Mouse (Mus musculus) stomach, embryonic 14.5 days (tissue): ENCODE data around the gene Ager. TPM values are rescaled to one million over a fixed set of nuclear protein-coding genes. Genes with fewer than 3 reads are reported as not detected.

Experiments used
- ATAC-seq: fragments of 200-750 bp; cut with Nextera tagmentation; 2 replicates; pipeline ENCODE4 v1.8.0; 2017; ENCODE audit warnings: low read depth, moderate TSS enrichment; ENCODE audit not compliant: insufficient number of reproducible peaks, insufficient read depth, low FRiP score
- H3K27ac ChIP-seq: fragments of 300-500 bp; sonication (generic); 2 replicates; pipeline ENCODE4 v1.5.1; 2014; ENCODE audit warnings: mild to moderate bottlenecking, low read length, moderate library complexity, mixed read lengths
- H3K27me3 ChIP-seq: fragments of 300-500 bp; sonication (generic); 2 replicates; pipeline ENCODE4 v1.6.1; 2014; ENCODE audit warnings: low read length, control low read depth, mixed read lengths; ENCODE audit not compliant: control insufficient read depth, insufficient read depth
- H3K36me3 ChIP-seq: fragments of 300-500 bp; sonication (generic); 2 replicates; pipeline ENCODE4 v1.6.1; 2014; ENCODE audit warnings: mild to moderate bottlenecking, control low read depth, low read length, moderate library complexity, mixed read lengths; ENCODE audit not compliant: control insufficient read depth, insufficient read depth
- H3K4me1 ChIP-seq: fragments of 300-500 bp; sonication (generic); 2 replicates; pipeline ENCODE4 v1.6.1; 2014; ENCODE audit warnings: low read length, control low read depth, mixed read lengths; ENCODE audit not compliant: control insufficient read depth, insufficient read depth
- H3K4me2 ChIP-seq: fragments of 300-500 bp; sonication (generic); replicated peaks from 2 replicates; pipeline ENCODE4 v1.6.1; 2014; ENCODE audit warnings: low read depth, low read length, control low read depth
- H3K4me3 ChIP-seq: fragments of 300-500 bp; sonication (generic); 2 replicates; pipeline ENCODE4 v1.5.1; 2014; ENCODE audit warnings: low read depth, low read length, control low read depth
- H3K9ac ChIP-seq: fragments of 300-500 bp; sonication (generic); replicated peaks from 2 replicates; pipeline ENCODE4 v1.6.1; 2014; ENCODE audit warnings: low read depth, mild to moderate bottlenecking, control low read depth, low read length, moderate library complexity, mixed read lengths
- H3K9me3 ChIP-seq: fragments of 300-500 bp; sonication (generic); 2 replicates; pipeline ENCODE4 v1.6.1; 2016; ENCODE audit warnings: low read depth, low read length, control low read depth; ENCODE audit not compliant: control insufficient read depth
- WGBS: fragments of 180-500 bp; shearing (Covaris S2); extraction: QIAGEN DNeasy Blood & Tissue Kit; methylation state at CpG from one replicate; pipeline ENCODE4 v1.1.7; 2014; 5-methylcytosine and 5-hydroxymethylcytosine counted together
- polyA plus RNA-seq: library from polyadenylated mRNA; unstranded; fragments of >200 nt; fragmentation: Nextera tagmentation; extraction: Ambion mirVana; gene quantifications from 2 replicates; pipeline ENCODE4 v1.2.1, GENCODE M21; 2014

Gene Ager
- polyA plus RNA-seq, 1 experiment from 2014 or later = 3.8 TPM

- no peak for ATAC-seq
- H3K4me3 ChIP-seq = no peak within 1 kb of the TSS
- no peak within 1 kb of the TSS for H3K4me2 ChIP-seq
- no peak within 1 kb of the TSS for H3K9ac ChIP-seq
- H3K4me1 ChIP-seq = no peaks in the 10 kb centered on the region
- 0 out of 2 replicates have a peak within 1 kb of the TSS, but pooled peaks have one; percentile 10 for H3K27ac ChIP-seq
- H3K36me3 ChIP-seq = peaks cover 55% of the 10 kb centered on the region
- H3K9me3 ChIP-seq = no peaks in the 10 kb centered on the region
- 75% methylated on average over 6 of the region's 6 CpGs for WGBS
- no peaks in the 10 kb centered on the region for H3K27me3 ChIP-seq
These were observed 18.2 kb downstream of the Ager start, which contains the start of gene Egfl8 for GRCm38 (mm10) chr17:34615871-34616270. Egfl8 (minus strand) TSS chr17:34615971.

GRCm38 (mm10) chr17:34618999-34619398, 21.3 kb downstream of the Ager start:
- Histone ChIP-seq H3K4me2 (no peak overlapping the region), H3K4me1 (no peaks in the 10 kb centered on the region), H3K27ac (no peak overlapping the region), H3K9me3 (no peaks in the 10 kb centered on the region), H3K36me3 (peaks cover 41% of the 10 kb centered on the region), H3K9ac (no peak overlapping the region), H3K27me3 (no peaks in the 10 kb centered on the region), H3K4me3 (no peak overlapping the region)
- ATAC-seq = no peak
- WGBS = 21% methylated on average over 6 of the region's 6 CpGs

- H3K36me3 ChIP-seq = peaks cover 35% of the 10 kb centered on the region
- H3K27me3 ChIP-seq = no peaks in the 10 kb centered on the region
- no peak overlapping the region for H3K4me3 ChIP-seq
- H3K9me3 ChIP-seq = no peaks in the 10 kb centered on the region
- peaks cover under 1% of the 10 kb centered on the region; the same call in 1 of the 2 replicates for H3K4me1 ChIP-seq
- H3K4me2 ChIP-seq = no peak overlapping the region
- no peak overlapping the region for H3K9ac ChIP-seq
- WGBS = 70% methylated on average over 8 of the region's 8 CpGs
- ATAC-seq = no peak
- no peak overlapping the region for H3K27ac ChIP-seq
These were observed 23.3 kb downstream of the Ager start for GRCm38 (mm10) chr17:34621006-34621405.

GRCm38 (mm10) chr17:34623161-34623560, 25.5 kb downstream of the Ager start:
- Histone ChIP-seq H3K36me3 (peaks cover 21% of the 10 kb centered on the region; the same call in 1 of the 2 replicates), H3K9ac (no peak overlapping the region), H3K27ac (no peak overlapping the region), H3K4me3 (no peak overlapping the region), H3K27me3 (no peaks in the 10 kb centered on the region), H3K4me1 (peaks cover 7% of the 10 kb centered on the region; the same call in 1 of the 2 replicates), H3K9me3 (no peaks in the 10 kb centered on the region), H3K4me2 (no peak overlapping the region)
- 86% methylated on average over 9 of the region's 9 CpGs for WGBS
- no peak for ATAC-seq

GRCm38 (mm10) chr17:34624981-34625380, 27.3 kb downstream of the Ager start:
- Histone ChIP-seq H3K4me3 (no peak overlapping the region), H3K9me3 (no peaks in the 10 kb centered on the region), H3K36me3 (peaks cover 17% of the 10 kb centered on the region; the same call in 1 of the 2 replicates), H3K27ac (no peak overlapping the region), H3K27me3 (peaks cover 4% of the 10 kb centered on the region; the same call in 1 of the 2 replicates), H3K4me2 (no peak overlapping the region), H3K4me1 (peaks cover 24% of the 10 kb centered on the region), H3K9ac (no peak overlapping the region)
- WGBS = 95% methylated on average over 3 of the region's 3 CpGs
- ATAC-seq = no peak

GRCm38 (mm10) chr17:34626062-34626772, 28.6 kb downstream of the Ager start:
- ATAC-seq = no peak
- peak overlapping the region; percentile 56 for H3K4me2 ChIP-seq
- H3K4me1 ChIP-seq = peaks cover 34% of the 10 kb centered on the region
- H3K4me3 ChIP-seq = peak overlapping the region; percentile 69
- H3K9ac ChIP-seq = peak overlapping the region; percentile 50; the same call in 1 of the 2 replicates
- H3K36me3 ChIP-seq = peaks cover 15% of the 10 kb centered on the region; the same call in 1 of the 2 replicates
- no peaks in the 10 kb centered on the region for H3K9me3 ChIP-seq
- H3K27ac ChIP-seq = peak overlapping the region; percentile 97; the same call in 1 of the 2 replicates
- 50% methylated on average over 16 of the region's 16 CpGs for WGBS
- peaks cover 15% of the 10 kb centered on the region for H3K27me3 ChIP-seq

- Histone ChIP-seq H3K27ac (peak overlapping the region; percentile 97), H3K9me3 (no peaks in the 10 kb centered on the region), H3K36me3 (peaks cover 15% of the 10 kb centered on the region; the same call in 1 of the 2 replicates), H3K4me3 (peak overlapping the region; percentile 69), H3K9ac (peak overlapping the region; percentile 50; the same call in 1 of the 2 replicates), H3K27me3 (peaks cover 20% of the 10 kb centered on the region), H3K4me2 (peak overlapping the region; percentile 56), H3K4me1 (peaks cover 39% of the 10 kb centered on the region)
- ATAC-seq = no peak
- 1% methylated on average over 18 of the region's 18 CpGs for WGBS
These were observed 29.1 kb downstream of the Ager start for GRCm38 (mm10) chr17:34626773-34627092.

GRCm38 (mm10) chr17:34627093-34627942, 29.7 kb downstream of the Ager start:
- peak overlapping the region; percentile 72 for H3K9ac ChIP-seq
- peak overlapping the region; percentile 69 for H3K4me3 ChIP-seq
- peak; percentile 85 for ATAC-seq
- H3K4me2 ChIP-seq = peak overlapping the region; percentile 56
- H3K36me3 ChIP-seq = peaks cover 10% of the 10 kb centered on the region; the same call in 1 of the 2 replicates
- WGBS = under 1% methylated on average over 41 of the region's 45 CpGs
- H3K4me1 ChIP-seq = peaks cover 42% of the 10 kb centered on the region
- H3K27ac ChIP-seq = peak overlapping the region; percentile 97
- H3K9me3 ChIP-seq = no peaks in the 10 kb centered on the region
- H3K27me3 ChIP-seq = peaks cover 22% of the 10 kb centered on the region
